Mouse (Mus musculus) bone marrow macrophage, adult 2 months (primary cell): ENCODE results near the gene Ralgapa2.

Experiments used
- CTCF ChIP-seq: IDR thresholded peaks from 2 replicates; pipeline ENCODE4 v1.5.1; 2012; ENCODE audit warnings: low read depth, mild to moderate bottlenecking, low read length, moderate library complexity
- POLR2A ChIP-seq: IDR thresholded peaks from 2 replicates; pipeline ENCODE4 v1.6.1; 2012; ENCODE audit warnings: mild to moderate bottlenecking, low read depth, low read length, borderline replicate concordance

DNA sequence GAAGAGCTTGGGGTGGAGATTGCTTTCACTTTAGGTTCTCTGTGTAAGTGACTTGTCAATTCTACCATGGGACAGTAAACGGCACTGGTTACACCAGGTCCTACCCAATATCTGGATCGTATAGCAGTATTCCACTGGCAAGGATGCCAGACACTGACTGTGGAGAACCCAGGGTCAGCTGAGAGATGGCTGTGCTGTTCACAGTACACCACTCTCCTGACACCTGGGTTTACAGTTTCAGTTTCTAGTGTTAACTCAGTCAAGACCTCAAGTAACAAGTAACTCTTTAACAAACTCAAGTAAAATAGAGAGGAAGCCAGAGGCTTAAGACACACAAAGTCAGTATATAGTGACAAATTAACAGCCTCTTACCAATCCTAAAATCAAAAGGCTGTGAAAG, 54.6 kb downstream of the Ralgapa2 start:
- TF ChIP-seq POLR2A (no peak), CTCF (no peak)
